Mouse (Mus musculus) embryo, embryonic 10 days (tissue): Measurements from ENCODE around the gene Ccdc142.

Source experiments
- DNase-seq: peaks from one replicate; pipeline ENCODE4 v3.0.0-alpha.2; 2015; ENCODE audit warnings: low spot score

Ccdc142 gene

GRCm38 (mm10) chr6:83140044-83140443, 38.6 kb downstream of the Ccdc142 start:
- DNase-seq = no peak

GRCm38 (mm10) chr6:83141636-83142035, 40.2 kb downstream of the Ccdc142 start:
- DNase-seq = no peak

- DNase-seq = peak; percentile 64
Measured at GRCm38 (mm10) chr6:83142211-83142731, 40.9 kb downstream of the Ccdc142 start.

GRCm38 (mm10) chr6:83142886-83143285, 41.5 kb downstream of the Ccdc142 start:
- no peak for DNase-seq

GRCm38 (mm10) chr6:83145209-83145608, 43.8 kb downstream of the Ccdc142 start:
- DNase-seq = no peak

- DNase-seq = no peak
Measured at GRCm38 (mm10) chr6:83145805-83146204, 44.4 kb downstream of the Ccdc142 start.

GRCm38 (mm10) chr6:83147280-83147679, 45.9 kb downstream of the Ccdc142 start:
- no peak for DNase-seq

- DNase-seq = no peak
Measured at GRCm38 (mm10) chr6:83151721-83152120, 50.3 kb downstream of the Ccdc142 start.

GRCm38 (mm10) chr6:83153038-83153437, 51.6 kb downstream of the Ccdc142 start:
- DNase-seq = no peak

GRCm38 (mm10) chr6:83153485-83153884, 52.1 kb downstream of the Ccdc142 start:
- no peak for DNase-seq

- DNase-seq = no peak
Measured at GRCm38 (mm10) chr6:83155552-83156238, 54.3 kb downstream of the Ccdc142 start.

GRCm38 (mm10) chr6:83156259-83156684, 54.9 kb downstream of the Ccdc142 start, which contains the start of the genes Wdr54 and 1700003E16Rik:
Wdr54 (minus strand) TSS chr6:83156397.
1700003E16Rik (plus strand) TSS chr6:83156404.
- peak; percentile 97 for DNase-seq
